25 mouse cellular contexts compared by ENCODE assay signal in the genomic region with DNA sequence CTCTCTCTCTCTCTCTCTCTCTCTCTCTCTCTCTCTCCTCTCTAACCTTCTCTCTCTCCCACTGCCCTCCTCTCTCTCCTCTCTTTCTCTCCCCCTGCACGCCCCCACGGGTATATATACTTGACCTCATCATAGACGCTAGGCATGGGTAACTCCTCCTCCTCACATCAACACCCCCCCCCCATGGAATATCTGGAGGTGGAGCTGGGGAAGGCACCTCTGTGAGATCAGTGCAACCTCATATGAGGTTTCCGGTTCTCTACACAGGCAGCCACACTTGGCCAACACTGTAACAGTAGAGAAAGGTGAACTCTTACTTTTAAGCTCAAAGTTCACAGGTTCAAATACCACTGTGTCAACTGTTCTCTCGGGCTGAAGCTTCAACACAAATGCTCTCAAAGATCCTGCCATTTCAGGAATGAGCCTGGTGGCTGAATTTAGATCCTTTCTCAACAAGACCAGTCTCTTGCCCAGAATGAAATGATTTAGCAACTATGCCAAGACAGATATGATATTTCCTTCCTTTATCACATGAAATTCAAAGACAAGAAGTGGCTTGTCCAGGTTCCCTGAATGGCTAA.
DNase-seq lines count a peak whose midpoint lies in the region; ATAC-seq and TF ChIP-seq lines count a peak whose summit lies in the region.
"Had no signal": no experiment of that assay in that cellular context is flagged by ENCODE, and none has a peak within 500 bp of the region (broad histone marks: within the 10 kb centered on the region; RNA-seq: fewer than 3 reads in every experiment).

No protein-coding gene starts in this region.

- intact Hi-C loops in left cerebral cortex, adult 2 months (cut with DNase I) = no loop called here

- ATAC-seq in inflammation-experienced regulatory T-cells, adult 6 months = peak; percentile 53
- ATAC-seq: intestine, embryonic 15.5 days; liver, embryonic 12.5 days; midbrain, embryonic 15.5 days; Patski had no signal

- H3K4me3 ChIP-seq in left cerebral cortex, adult 2 months = no peak overlapping the region
- H3K4me3 ChIP-seq: embryonic facial prominence, embryonic 13.5 days; erythroblast, embryonic 14.5 days; forebrain, embryonic 12.5 days; heart, embryonic 15.5 days; intestine, embryonic 15.5 days; layer of hippocampus, adult 2 months; liver, embryonic 12.5 days; lung, embryonic 15.5 days; midbrain, embryonic 15.5 days had no signal

- peak; percentile 21 to 66 for DNase-seq in thymus, adult 18-20 months
- DNase-seq in thymus, postnatal 4 days = no peak
- DNase-seq in T-cell, adult 2 months (ENCODE audit: low spot score) = peak; percentile 65
- DNase-seq in thymus, postnatal 36 days = peak; percentile 44 to 72
- DNase-seq in left cerebral cortex, adult 2 months (ENCODE audit: extremely low spot score in 1 of 2, low spot score in 2 of 2) = no peak
- DNase-seq in urinary bladder, postnatal 14 days (ENCODE audit: low spot score) = no peak
- DNase-seq: adrenal gland, postnatal 14 days; cerebellum, postnatal 10 days; heart, postnatal 36 days; kidney, adult 9 months; kidney, postnatal 14 days; lung, postnatal 4 days; right cerebral cortex, postnatal 4 days had no signal

- TF ChIP-seq CTCF in left cerebral cortex, adult 2 months (IDR thresholded peaks at IDR 0.05) = no peak

- no peak overlapping the region for H3K27ac ChIP-seq in left cerebral cortex, adult 2 months
- H3K27ac ChIP-seq: embryonic facial prominence, embryonic 13.5 days; forebrain, embryonic 12.5 days; heart, embryonic 15.5 days; hindbrain, embryonic 14.5 days; intestine, embryonic 15.5 days; layer of hippocampus, adult 2 months; liver, embryonic 12.5 days; lung, embryonic 15.5 days; midbrain, embryonic 15.5 days had no signal

Comparison
In these comparisons a context has a peak if more than half of its experiments do, and no peak if none do; other contexts are left out.
1. DNase-seq: peak in thymus, adult 18-20 months (2 of 2), T-cell, adult 2 months (single experiment) and thymus, postnatal 36 days (2 of 2); none in thymus, postnatal 4 days (single experiment), left cerebral cortex, adult 2 months (0 of 2) and urinary bladder, postnatal 14 days (single experiment).